Mouse (Mus musculus): Measurements from ENCODE around the gene Gm11114. TPM values are rescaled to one million over a fixed set of nuclear protein-coding genes. Genes with fewer than 3 reads are reported as not detected.

Gm11114 gene
- not detected for total RNA-seq (2023)

GRCm38 (mm10) chr9:85312473-85312872 lies at the start of gene Gm11114:
Gene Gm11114, plus strand, starts transcription at chr9:85312773.

GRCm38 (mm10) chr9:85327242-85328211 lies 15.0 kb downstream of the Gm11114 start, which contains the start of gene Tent5a:
Gene Tent5a, minus strand, starts transcription at chr9:85327348.

Other genes starting within 250 kb of the Gm11114 start
- gene Tent5a, start 14.6 kb downstream of the Gm11114 start, total RNA-seq (2023), result 13.4 TPM

Measured in CD4-positive naive resting alpha-beta T cell, adult 76 days (primary cell).